Mouse (Mus musculus): ENCODE data around the gene Gata3. TPM values are rescaled to one million over a fixed set of nuclear protein-coding genes. Genes with fewer than 3 reads are reported as not detected.
A peak's percentile ranks its signal among the peaks of the same experiment; 100 is the strongest.

The Gata3 gene
- polyA plus RNA-seq, 1 experiment from 2014 or later: 2.0 TPM

GRCm38 (mm10) chr2:9881051-9881591, 8.7 kb downstream of the Gata3 start, which contains the start of gene 4930412O13Rik:
Gene 4930412O13Rik (plus strand): TSS chr2:9881252.
- H3K9me3 ChIP-seq (ENCODE audit: control insufficient read depth, low read length): no peaks in the 10 kb centered on the region
- 0 out of 2 replicates have a peak within 1 kb of the TSS, but pooled peaks have one; percentile 38 for H3K9ac ChIP-seq (ENCODE audit: low read depth, low read length)
- WGBS: under 1% methylated on average over 34 of the region's 35 CpGs
- H3K4me2 ChIP-seq (ENCODE audit: low read depth, low read length): peak within 1 kb of the TSS; percentile 38
- no peak for ATAC-seq
- H3K27me3 ChIP-seq (replicated peaks; ENCODE audit: control insufficient read depth, insufficient read depth, low read length): peaks cover 71% of the 10 kb centered on the region
- peaks cover 37% of the 10 kb centered on the region for H3K4me1 ChIP-seq (ENCODE audit: control insufficient read depth, insufficient read depth, low read length)
- H3K27ac ChIP-seq (ENCODE audit: low read length): no peak within 1 kb of the TSS
- peak within 1 kb of the TSS; percentile 32 for H3K4me3 ChIP-seq (ENCODE audit: low read length)
- H3K36me3 ChIP-seq (ENCODE audit: control insufficient read depth, insufficient read depth, low read length): no peaks in the 10 kb centered on the region

GRCm38 (mm10) chr2:9880271-9880670, 9.6 kb downstream of the Gata3 start:
- ATAC-seq: no peak
- Histone ChIP-seq H3K4me1 (ENCODE audit: control insufficient read depth, insufficient read depth, low read length) (peaks cover 37% of the 10 kb centered on the region), H3K4me2 (ENCODE audit: low read depth, low read length) (no peak overlapping the region), H3K27me3 (replicated peaks; ENCODE audit: control insufficient read depth, insufficient read depth, low read length) (peaks cover 71% of the 10 kb centered on the region), H3K9ac (ENCODE audit: low read depth, low read length) (no peak overlapping the region), H3K9me3 (ENCODE audit: control insufficient read depth, low read length) (no peaks in the 10 kb centered on the region), H3K27ac (ENCODE audit: low read length) (no peak overlapping the region), H3K4me3 (ENCODE audit: low read length) (no peak overlapping the region), H3K36me3 (ENCODE audit: control insufficient read depth, insufficient read depth, low read length) (no peaks in the 10 kb centered on the region)
- WGBS: 8% methylated on average over 11 of the region's 11 CpGs

- Histone ChIP-seq H3K36me3 (ENCODE audit: control insufficient read depth, insufficient read depth, low read length) (no peaks in the 10 kb centered on the region), H3K4me3 (ENCODE audit: low read length) (peak overlapping the region; percentile 54), H3K9ac (ENCODE audit: low read depth, low read length) (0 out of 2 replicates have a peak overlapping the region, but pooled peaks have one; percentile 34), H3K4me2 (ENCODE audit: low read depth, low read length) (peak overlapping the region; percentile 97), H3K4me1 (ENCODE audit: control insufficient read depth, insufficient read depth, low read length) (peaks cover 37% of the 10 kb centered on the region), H3K27me3 (replicated peaks; ENCODE audit: control insufficient read depth, insufficient read depth, low read length) (peaks cover 71% of the 10 kb centered on the region), H3K27ac (ENCODE audit: low read length) (no peak overlapping the region), H3K9me3 (ENCODE audit: control insufficient read depth, low read length) (no peaks in the 10 kb centered on the region)
- peak; percentile 96 for ATAC-seq
- under 1% methylated on average over 21 of the region's 21 CpGs for WGBS
These were observed 10.3 kb downstream of the Gata3 start for GRCm38 (mm10) chr2:9879493-9879892.

- ATAC-seq: peak; percentile 14
- Histone ChIP-seq H3K27ac (ENCODE audit: low read length) (no peak overlapping the region), H3K4me2 (ENCODE audit: low read depth, low read length) (peak overlapping the region; percentile 97), H3K9me3 (ENCODE audit: control insufficient read depth, low read length) (no peaks in the 10 kb centered on the region), H3K9ac (ENCODE audit: low read depth, low read length) (0 out of 2 replicates have a peak overlapping the region, but pooled peaks have one; percentile 34), H3K4me3 (ENCODE audit: low read length) (peak overlapping the region; percentile 54), H3K36me3 (ENCODE audit: control insufficient read depth, insufficient read depth, low read length) (no peaks in the 10 kb centered on the region), H3K4me1 (ENCODE audit: control insufficient read depth, insufficient read depth, low read length) (peaks cover 37% of the 10 kb centered on the region), H3K27me3 (replicated peaks; ENCODE audit: control insufficient read depth, insufficient read depth, low read length) (peaks cover 71% of the 10 kb centered on the region)
- under 1% methylated on average over 22 of the region's 22 CpGs for WGBS
These were observed 10.7 kb downstream of the Gata3 start for GRCm38 (mm10) chr2:9879092-9879491.

- H3K4me1 ChIP-seq (ENCODE audit: control insufficient read depth, insufficient read depth, low read length): peaks cover 37% of the 10 kb centered on the region
- WGBS: under 1% methylated on average over 32 of the region's 33 CpGs
- ATAC-seq: no peak
- peak overlapping the region; percentile 97 for H3K4me2 ChIP-seq (ENCODE audit: low read depth, low read length)
- peak overlapping the region; percentile 55; the same call in 1 of the 2 replicates for H3K9ac ChIP-seq (ENCODE audit: low read depth, low read length)
- no peaks in the 10 kb centered on the region for H3K9me3 ChIP-seq (ENCODE audit: control insufficient read depth, low read length)
- no peaks in the 10 kb centered on the region for H3K36me3 ChIP-seq (ENCODE audit: control insufficient read depth, insufficient read depth, low read length)
- peaks cover 74% of the 10 kb centered on the region for H3K27me3 ChIP-seq (replicated peaks; ENCODE audit: control insufficient read depth, insufficient read depth, low read length)
- H3K27ac ChIP-seq (ENCODE audit: low read length): no peak overlapping the region
- H3K4me3 ChIP-seq (ENCODE audit: low read length): peak overlapping the region; percentile 54
These were observed 11.2 kb downstream of the Gata3 start for GRCm38 (mm10) chr2:9878564-9879081.

- Histone ChIP-seq H3K27ac (ENCODE audit: low read length) (no peak overlapping the region), H3K4me1 (ENCODE audit: control insufficient read depth, insufficient read depth, low read length) (peaks cover 37% of the 10 kb centered on the region), H3K9me3 (ENCODE audit: control insufficient read depth, low read length) (no peaks in the 10 kb centered on the region), H3K4me2 (ENCODE audit: low read depth, low read length) (peak overlapping the region; percentile 97), H3K4me3 (ENCODE audit: low read length) (peak overlapping the region; percentile 54), H3K27me3 (replicated peaks; ENCODE audit: control insufficient read depth, insufficient read depth, low read length) (peaks cover 74% of the 10 kb centered on the region), H3K36me3 (ENCODE audit: control insufficient read depth, insufficient read depth, low read length) (no peaks in the 10 kb centered on the region), H3K9ac (ENCODE audit: low read depth, low read length) (peak overlapping the region; percentile 55; the same call in 1 of the 2 replicates)
- no peak for ATAC-seq
- under 1% methylated on average over 19 of the region's 19 CpGs for WGBS
These were observed 11.8 kb downstream of the Gata3 start for GRCm38 (mm10) chr2:9877966-9878563.

GRCm38 (mm10) chr2:9877326-9877690, 12.5 kb downstream of the Gata3 start:
- Histone ChIP-seq H3K9me3 (ENCODE audit: control insufficient read depth, low read length) (no peaks in the 10 kb centered on the region), H3K36me3 (ENCODE audit: control insufficient read depth, insufficient read depth, low read length) (no peaks in the 10 kb centered on the region), H3K4me3 (ENCODE audit: low read length) (peak overlapping the region; percentile 54), H3K9ac (ENCODE audit: low read depth, low read length) (0 out of 2 replicates have a peak overlapping the region, but pooled peaks have one; percentile 16), H3K27ac (ENCODE audit: low read length) (no peak overlapping the region), H3K4me1 (ENCODE audit: control insufficient read depth, insufficient read depth, low read length) (peaks cover 30% of the 10 kb centered on the region), H3K27me3 (replicated peaks; ENCODE audit: control insufficient read depth, insufficient read depth, low read length) (peaks cover 68% of the 10 kb centered on the region), H3K4me2 (ENCODE audit: low read depth, low read length) (peak overlapping the region; percentile 45)
- no peak for ATAC-seq
- WGBS: under 1% methylated on average over 35 of the region's 35 CpGs

- H3K27me3 ChIP-seq (replicated peaks; ENCODE audit: control insufficient read depth, insufficient read depth, low read length): peaks cover 67% of the 10 kb centered on the region
- H3K9me3 ChIP-seq (ENCODE audit: control insufficient read depth, low read length): no peaks in the 10 kb centered on the region
- peak overlapping the region; percentile 54 for H3K4me3 ChIP-seq (ENCODE audit: low read length)
- peaks cover 26% of the 10 kb centered on the region for H3K4me1 ChIP-seq (ENCODE audit: control insufficient read depth, insufficient read depth, low read length)
- 12% methylated on average over 31 of the region's 31 CpGs for WGBS
- ATAC-seq: no peak
- 0 out of 2 replicates have a peak overlapping the region, but pooled peaks have one; percentile 16 for H3K9ac ChIP-seq (ENCODE audit: low read depth, low read length)
- no peak overlapping the region for H3K27ac ChIP-seq (ENCODE audit: low read length)
- peak overlapping the region; percentile 45 for H3K4me2 ChIP-seq (ENCODE audit: low read depth, low read length)
- H3K36me3 ChIP-seq (ENCODE audit: control insufficient read depth, insufficient read depth, low read length): no peaks in the 10 kb centered on the region
These were observed 13.1 kb downstream of the Gata3 start for GRCm38 (mm10) chr2:9876621-9877325.

- Histone ChIP-seq H3K27me3 (replicated peaks; ENCODE audit: control insufficient read depth, insufficient read depth, low read length) (peaks cover 67% of the 10 kb centered on the region), H3K27ac (ENCODE audit: low read length) (no peak overlapping the region), H3K4me3 (ENCODE audit: low read length) (no peak overlapping the region), H3K36me3 (ENCODE audit: control insufficient read depth, insufficient read depth, low read length) (no peaks in the 10 kb centered on the region), H3K9me3 (ENCODE audit: control insufficient read depth, low read length) (no peaks in the 10 kb centered on the region), H3K4me2 (ENCODE audit: low read depth, low read length) (no peak overlapping the region), H3K4me1 (ENCODE audit: control insufficient read depth, insufficient read depth, low read length) (peaks cover 19% of the 10 kb centered on the region), H3K9ac (ENCODE audit: low read depth, low read length) (no peak overlapping the region)
- no peak for ATAC-seq
- 38% methylated on average over 12 of the region's 12 CpGs for WGBS
These were observed 14.0 kb downstream of the Gata3 start for GRCm38 (mm10) chr2:9875676-9876357.
